Mouse (Mus musculus) heart, postnatal 0 days (tissue): ENCODE measurements at regions not wholly inside any gene's neighbourhood (a gene's known extent, or its start where the extent isn't known, plus 50 kb on each side); places are given as distances from the start of the nearest gene placed in this dataset.

Experiments
- ATAC-seq: fragments of 200-750 bp; cut with Nextera tagmentation; 2 replicates; pipeline ENCODE4 v1.8.0; 2017; ENCODE audit warnings: low read depth, moderate number of reproducible peaks, moderate library complexity; ENCODE audit not compliant: insufficient read depth
- DNase-seq: peaks from one replicate; pipeline ENCODE4 v3.0.0-alpha.2; 2016; ENCODE audit warnings: low spot score
- H3K27ac ChIP-seq: fragments of 300-500 bp; sonication (generic); 2 replicates; pipeline ENCODE4 v1.5.1; 2014; ENCODE audit warnings: low read depth, mild to moderate bottlenecking
- H3K27me3 ChIP-seq: fragments of 300-500 bp; sonication (generic); 2 replicates; pipeline ENCODE4 v1.6.1; 2014; ENCODE audit warnings: low read length, mixed read lengths; ENCODE audit not compliant: control insufficient read depth, insufficient read depth
- H3K36me3 ChIP-seq: fragments of 300-500 bp; sonication (generic); replicated peaks from 2 replicates; pipeline ENCODE4 v1.6.1; 2014; ENCODE audit warnings: low read length, mixed read lengths; ENCODE audit not compliant: control insufficient read depth, insufficient read depth
- H3K4me1 ChIP-seq: fragments of 300-500 bp; sonication (generic); 2 replicates; pipeline ENCODE4 v1.6.1; 2014; ENCODE audit warnings: antibody characterized with exemption; ENCODE audit not compliant: control insufficient read depth, insufficient read depth
- H3K4me2 ChIP-seq: fragments of 300-500 bp; sonication (generic); 2 replicates; pipeline ENCODE4 v1.6.1; 2014; ENCODE audit warnings: low read depth, mild to moderate bottlenecking, low read length, moderate library complexity
- H3K4me3 ChIP-seq: fragments of 300-500 bp; sonication (generic); 2 replicates; pipeline ENCODE4 v1.5.1; 2014; ENCODE audit warnings: low read depth, low read length
- H3K9ac ChIP-seq: fragments of 300-500 bp; sonication (generic); replicated peaks from 2 replicates; pipeline ENCODE4 v1.6.1; 2014; ENCODE audit warnings: low read depth, low read length, mixed read lengths
- H3K9me3 ChIP-seq: fragments of 300-500 bp; sonication (generic); replicated peaks from 2 replicates; pipeline ENCODE4 v1.6.1; 2016; ENCODE audit warnings: low read length; ENCODE audit not compliant: control insufficient read depth
- CTCF ChIP-seq: IDR thresholded peaks from 2 replicates; pipeline ENCODE4 v1.5.1; 2016; ENCODE audit warnings: antibody characterized with exemption, control low read depth, low read depth
- EP300 ChIP-seq: IDR thresholded peaks from 2 replicates; pipeline ENCODE4 v1.6.1; 2016; ENCODE audit warnings: antibody characterized with exemption, low read depth
- WGBS: fragments of 180-500 bp; shearing (Covaris S2); extraction: QIAGEN DNeasy Blood & Tissue Kit; methylation state at CpG from one replicate; pipeline ENCODE4 v1.1.7; 2014; 5-methylcytosine and 5-hydroxymethylcytosine counted together

DNA sequence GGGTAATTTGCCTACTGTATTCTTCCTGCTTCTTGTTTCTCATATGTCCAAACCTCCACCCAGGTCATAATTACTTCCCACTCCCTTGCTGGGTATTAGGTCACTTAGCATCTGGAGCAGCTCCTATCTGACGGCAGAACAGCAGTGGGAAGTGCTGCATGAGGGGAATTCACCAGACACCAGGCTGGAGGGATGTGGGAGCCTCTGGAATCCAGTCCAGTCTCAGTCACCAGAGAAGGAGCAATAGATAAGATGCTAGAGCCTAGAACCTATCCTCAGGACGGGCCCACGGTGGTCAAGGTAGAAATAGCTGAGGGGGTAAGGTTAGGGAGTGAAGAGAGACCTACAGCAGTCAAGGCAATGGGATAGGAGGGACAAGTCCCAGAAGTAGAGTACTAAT is 277.1 kb downstream of the Tns1 start:
- whole genome bisulfite sequencing = 49% methylated on average over 3 of the region's 3 CpGs

DNA sequence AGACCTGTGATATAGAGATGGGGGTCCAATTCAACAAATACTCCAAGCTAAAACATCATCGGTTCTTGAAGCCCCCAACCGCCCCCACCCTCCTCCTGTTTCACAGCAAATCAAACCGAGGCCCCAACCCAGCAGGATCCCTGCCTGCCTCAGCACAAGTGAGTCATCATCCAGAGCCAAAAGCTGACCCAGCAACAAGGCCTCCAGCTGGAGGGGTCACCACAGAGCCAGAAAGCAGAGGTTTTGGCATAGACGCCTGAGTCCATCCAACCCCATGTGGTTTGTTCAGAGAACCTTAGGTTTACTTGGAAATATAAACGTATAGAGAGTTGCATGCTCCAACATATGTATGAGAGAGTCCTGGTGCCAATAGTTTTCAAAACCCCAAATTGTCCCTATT is 279.1 kb downstream of the Tns1 start:
- Histone ChIP-seq H3K4me1 (no peaks in the 10 kb centered on the region), H3K4me3 (no peak overlapping the region), H3K36me3 (no peaks in the 10 kb centered on the region), H3K27ac (no peak overlapping the region), H3K27me3 (no peaks in the 10 kb centered on the region), H3K4me2 (no peak overlapping the region), H3K9me3 (no peaks in the 10 kb centered on the region), H3K9ac (no peak overlapping the region)
- 67% methylated on average over 5 of the region's 5 CpGs for WGBS
- ATAC-seq (no peak), DNase-seq (no peak)
- no peak for TF ChIP-seq CTCF
- no peak for TF ChIP-seq EP300

More for the DNA sequence above, 277.1 kb downstream of the Tns1 start:
- DNase-seq (no peak), ATAC-seq (no peak)
- Histone ChIP-seq H3K4me3 (no peak overlapping the region), H3K4me1 (no peaks in the 10 kb centered on the region), H3K4me2 (no peak overlapping the region), H3K27me3 (no peaks in the 10 kb centered on the region), H3K9me3 (no peaks in the 10 kb centered on the region), H3K9ac (no peak overlapping the region), H3K36me3 (no peaks in the 10 kb centered on the region), H3K27ac (no peak overlapping the region)
- TF ChIP-seq EP300 = no peak
- TF ChIP-seq CTCF = no peak

DNA sequence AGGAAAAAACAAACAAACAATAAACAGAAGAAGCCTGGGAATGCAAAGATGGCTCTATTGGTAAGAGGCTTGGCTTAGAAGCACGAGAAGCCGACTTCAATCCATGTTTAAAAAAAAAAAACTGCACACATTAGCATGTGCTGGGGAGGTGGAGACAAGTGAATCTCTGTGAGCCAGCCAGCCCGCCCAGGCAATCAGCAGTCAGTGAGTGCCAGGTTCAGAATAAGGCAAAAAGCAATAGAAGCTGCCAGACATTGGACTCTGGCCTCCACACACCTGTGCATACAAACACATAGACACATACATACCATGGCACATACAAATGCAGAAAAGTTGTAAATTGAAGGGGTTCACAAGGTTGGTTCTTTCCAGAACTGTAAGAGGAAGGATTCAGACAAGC is 279.7 kb downstream of the Tns1 start:
- DNase-seq = no peak
- Histone ChIP-seq H3K9me3 (no peaks in the 10 kb centered on the region), H3K9ac (no peak overlapping the region), H3K27me3 (no peaks in the 10 kb centered on the region), H3K4me3 (no peak overlapping the region), H3K4me2 (no peak overlapping the region), H3K27ac (no peak overlapping the region), H3K4me1 (no peaks in the 10 kb centered on the region), H3K36me3 (no peaks in the 10 kb centered on the region)
- no peak for ATAC-seq
- TF ChIP-seq EP300 = no peak
- TF ChIP-seq CTCF = no peak
- WGBS = 71% methylated on average over 3 of the region's 3 CpGs

DNA sequence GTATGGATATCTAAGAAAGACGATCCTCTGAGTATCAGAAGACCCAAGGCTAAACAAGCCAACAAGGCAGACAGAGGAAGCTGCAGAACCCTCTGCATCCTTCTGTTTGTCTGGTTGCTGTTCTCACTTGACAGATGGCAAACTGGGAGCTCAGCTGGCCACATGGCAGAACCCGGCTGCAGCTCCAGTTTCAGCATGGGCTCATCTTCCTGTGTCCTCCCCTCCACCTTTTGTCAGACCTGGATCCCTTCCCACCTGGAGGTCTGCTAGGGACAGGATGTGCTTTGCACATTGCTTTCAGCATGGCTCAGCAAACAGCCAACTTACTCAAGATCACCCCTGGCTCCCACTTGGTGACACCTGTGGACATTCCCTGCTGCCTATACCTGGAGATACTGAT is 284.9 kb downstream of the Tns1 start:
- no peaks in the 10 kb centered on the region for H3K27me3 ChIP-seq
- no peaks in the 10 kb centered on the region for H3K4me1 ChIP-seq
- H3K36me3 ChIP-seq = no peaks in the 10 kb centered on the region
- no peaks in the 10 kb centered on the region for H3K9me3 ChIP-seq
- 64% methylated on average over 2 of the region's 2 CpGs for WGBS
- no peak overlapping the region for H3K4me3 ChIP-seq
- TF ChIP-seq CTCF (no peak), EP300 (no peak)
- H3K4me2 ChIP-seq = no peak overlapping the region
- DNase-seq = no peak
- no peak overlapping the region for H3K9ac ChIP-seq
- no peak for ATAC-seq
- no peak overlapping the region for H3K27ac ChIP-seq

DNA sequence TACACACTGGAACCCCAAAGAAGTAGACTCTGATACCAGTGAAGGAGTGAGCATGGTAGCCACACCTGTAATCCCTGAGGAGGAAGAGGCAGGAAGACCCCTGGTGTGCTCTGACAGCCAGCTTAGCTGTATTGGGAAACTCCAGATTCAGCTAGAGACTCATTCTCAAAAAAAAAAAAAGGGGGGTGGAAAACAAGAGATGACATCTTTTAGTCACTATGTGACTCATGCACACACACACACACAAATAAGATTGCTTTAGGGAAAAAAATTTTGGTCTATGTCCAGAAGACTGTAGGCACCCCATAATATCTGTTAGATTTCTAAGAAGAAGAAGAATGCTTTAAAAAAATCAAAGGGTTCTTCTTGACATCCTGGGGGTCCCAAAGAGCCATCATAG is 287.6 kb downstream of the Tns1 start:
- no peak for TF ChIP-seq CTCF
- TF ChIP-seq EP300 = no peak
- no peak for ATAC-seq

DNA sequence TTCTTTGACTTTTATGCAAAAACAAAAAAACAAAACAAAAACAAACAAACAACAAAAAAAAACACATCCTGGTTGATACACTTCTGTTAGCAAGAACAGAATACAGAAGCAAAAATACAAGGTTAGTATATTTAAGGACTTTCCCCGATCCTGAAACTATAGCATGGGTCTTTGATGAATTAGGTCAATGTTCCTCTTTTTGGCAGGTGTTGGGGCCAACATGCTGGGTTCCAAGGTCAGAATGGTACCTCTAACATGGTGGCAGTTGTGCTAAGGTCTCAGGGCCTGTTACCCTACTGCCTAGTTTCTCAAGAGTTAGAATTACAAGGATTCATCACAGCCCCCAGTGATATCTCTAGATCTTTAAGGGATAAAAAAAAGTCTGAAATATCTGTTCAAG is 289.7 kb downstream of the Tns1 start:
- Histone ChIP-seq H3K9me3 (no peaks in the 10 kb centered on the region), H3K4me3 (no peak overlapping the region), H3K27ac (no peak overlapping the region), H3K9ac (no peak overlapping the region), H3K27me3 (no peaks in the 10 kb centered on the region), H3K4me1 (no peaks in the 10 kb centered on the region), H3K4me2 (no peak overlapping the region), H3K36me3 (no peaks in the 10 kb centered on the region)
- TF ChIP-seq CTCF = no peak
- TF ChIP-seq EP300 = no peak
- DNase-seq = no peak
- WGBS = 76% methylated on average over 1 of the region's 1 CpGs
- no peak for ATAC-seq

More for the DNA sequence above, 287.6 kb downstream of the Tns1 start:
- no peak overlapping the region for H3K4me2 ChIP-seq
- no peak overlapping the region for H3K4me3 ChIP-seq
- H3K36me3 ChIP-seq = no peaks in the 10 kb centered on the region
- no peaks in the 10 kb centered on the region for H3K4me1 ChIP-seq
- no peak overlapping the region for H3K27ac ChIP-seq
- no peak overlapping the region for H3K9ac ChIP-seq
- H3K27me3 ChIP-seq = no peaks in the 10 kb centered on the region
- H3K9me3 ChIP-seq = no peaks in the 10 kb centered on the region
- no peak for DNase-seq
